In genomic region chr3:24166531-24166930, GRCm38 (mm10) we compare ENCODE assay signal across 19 mouse cellular contexts.
DNase-seq lines count a peak whose midpoint lies in the region; ATAC-seq lines count a peak whose summit lies in the region.
"Had no signal": no experiment of that assay in that cellular context is flagged by ENCODE, and none has a peak within 500 bp of the region (broad histone marks: within the 10 kb centered on the region; RNA-seq: fewer than 3 reads in every experiment).

No protein-coding gene starts in this region.

- H3K4me2 ChIP-seq in hindbrain, embryonic 12.5 days (replicated peaks) = no peak overlapping the region

- no peaks in the 10 kb centered on the region for H3K4me1 ChIP-seq in hindbrain, embryonic 12.5 days

- H3K27me3 ChIP-seq in hindbrain, embryonic 12.5 days = no peaks in the 10 kb centered on the region
- H3K27me3 ChIP-seq: CH12.LX had no signal

- ATAC-seq in hindbrain, embryonic 12.5 days (ENCODE audit: low FRiP score) = no peak
- ATAC-seq in monocyte, adult 5-6 weeks (replicated peaks; ENCODE audit: insufficient number of reproducible peaks, low FRiP score, low TSS enrichment, poor library complexity, severe bottlenecking) = no peak
- ATAC-seq: activated CD4-positive, CD25-positive, alpha-beta regulatory T cell, adult 4 months; CD4-positive, CD25-positive, alpha-beta regulatory T cell, adult 4 months; Patski had no signal

- H3K36me3 ChIP-seq in hindbrain, embryonic 12.5 days = no peaks in the 10 kb centered on the region
- H3K36me3 ChIP-seq: G1E had no signal

- no peak overlapping the region for H3K27ac ChIP-seq in hindbrain, embryonic 12.5 days

- no peak overlapping the region for H3K9ac ChIP-seq in hindbrain, embryonic 12.5 days

- H3K9me3 ChIP-seq in hindbrain, embryonic 12.5 days (replicated peaks) = no peaks in the 10 kb centered on the region
- H3K9me3 ChIP-seq: G1E had no signal

- peak; percentile 94 for DNase-seq in fat pad, adult 2 months (ENCODE audit: extremely low read depth, low read depth, low spot score)
- peak; percentile 93 for DNase-seq in gonadal fat pad, adult 2 months (ENCODE audit: low read depth)
- DNase-seq: adrenal gland, adult 2 months; adrenal gland, adult 8-10 months; adrenal gland, postnatal 10 days; adrenal gland, postnatal 14 days; adrenal gland, postnatal 25 days; adrenal gland, postnatal 36 days; B cell, adult 2 months; cerebellum, adult 11 months; cerebellum, adult 11-12 months; cerebellum, adult 18-20 months had no signal

- H3K4me3 ChIP-seq in hindbrain, embryonic 12.5 days = no peak overlapping the region
